Mouse (Mus musculus): Measurements from ENCODE around the gene 2810408A11Rik. TPM values are rescaled to one million over a fixed set of nuclear protein-coding genes. Genes with fewer than 3 reads are reported as not detected.
"Not testable (repeated sequence)": the region's sequence is repeated elsewhere in the genome, so short reads cannot be mapped to it uniquely, and the experiment has no call there.

The 2810408A11Rik gene
- total RNA-seq, 2 experiments from 2014 or later: 3.2 to 4.1 TPM

DNA sequence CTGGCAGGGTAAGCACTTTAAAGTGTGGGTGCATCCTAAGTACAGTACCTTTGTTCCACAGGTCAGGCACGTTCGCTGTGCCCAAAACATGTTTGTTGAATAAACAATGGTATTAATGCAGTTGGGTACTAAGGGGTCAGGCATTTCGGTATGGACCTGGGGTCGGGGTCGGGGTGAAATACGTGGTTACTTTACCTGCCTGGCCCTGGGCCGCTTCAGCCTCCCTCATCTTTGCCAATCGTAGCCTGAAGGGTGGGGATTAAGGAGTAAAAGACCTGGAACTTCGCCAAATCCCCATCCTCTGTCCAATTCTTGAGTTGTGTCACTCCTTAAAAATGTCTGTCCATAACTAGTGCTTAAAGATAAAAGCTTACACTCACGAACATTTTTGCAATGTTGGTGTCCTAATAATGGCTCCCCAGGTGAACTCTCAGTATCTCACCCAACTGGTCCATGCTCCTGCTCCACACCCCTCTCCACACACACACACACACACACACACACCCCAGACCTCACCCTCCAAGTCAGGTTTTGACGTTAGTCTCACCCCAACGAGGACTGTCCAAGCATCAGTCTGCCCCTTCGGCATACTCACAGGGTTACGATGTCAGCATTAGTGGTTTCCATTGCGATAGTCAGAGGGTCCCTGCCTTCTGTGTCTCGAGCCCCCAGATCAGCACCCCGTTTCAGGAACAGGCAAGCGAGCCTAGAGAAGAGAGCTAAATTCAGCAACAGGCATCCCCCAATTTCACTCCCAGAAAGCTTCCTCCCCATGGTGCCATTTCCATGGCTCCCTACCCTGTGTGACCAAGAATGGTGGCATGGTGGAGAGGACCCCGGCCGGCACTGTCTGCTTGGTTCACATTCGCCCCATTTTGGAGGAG lies 18.8 kb downstream of the 2810408A11Rik start:
- no peak for DNase-seq (ENCODE audit: low spot score in 2 of 2)

GRCm38 (mm10) chr11:69880853-69881603 lies 19.8 kb downstream of the 2810408A11Rik start, which contains the start of gene Kctd11:
Gene Kctd11, minus strand, starts transcription at chr11:69881406.
- DNase-seq (ENCODE audit: low spot score in 2 of 2): peak; percentile 82 to 86

DNA sequence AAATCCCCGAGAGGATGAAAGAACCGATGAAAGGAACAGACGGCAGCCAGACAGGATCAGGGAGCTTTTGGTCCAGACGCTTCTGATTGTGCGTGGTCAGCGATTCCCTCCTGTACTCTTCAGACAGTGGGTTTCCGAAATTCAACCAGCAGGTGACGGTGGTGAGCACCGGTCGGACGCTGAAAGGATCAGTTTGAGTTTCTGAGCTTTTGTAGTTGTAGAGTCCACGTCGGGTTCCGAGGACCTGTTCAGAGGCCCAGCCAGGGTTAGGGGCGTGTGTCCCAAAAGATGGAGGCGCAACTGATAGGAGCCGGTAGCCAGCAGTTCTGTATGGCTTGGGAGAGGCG lies 20.3 kb downstream of the 2810408A11Rik start:
- DNase-seq (ENCODE audit: low spot score in 2 of 2): peak in 1 of 2 experiments; percentile 69

GRCm38 (mm10) chr11:69879711-69880110 lies 21.1 kb downstream of the 2810408A11Rik start:
- no peak for DNase-seq (ENCODE audit: low spot score in 2 of 2)

DNA sequence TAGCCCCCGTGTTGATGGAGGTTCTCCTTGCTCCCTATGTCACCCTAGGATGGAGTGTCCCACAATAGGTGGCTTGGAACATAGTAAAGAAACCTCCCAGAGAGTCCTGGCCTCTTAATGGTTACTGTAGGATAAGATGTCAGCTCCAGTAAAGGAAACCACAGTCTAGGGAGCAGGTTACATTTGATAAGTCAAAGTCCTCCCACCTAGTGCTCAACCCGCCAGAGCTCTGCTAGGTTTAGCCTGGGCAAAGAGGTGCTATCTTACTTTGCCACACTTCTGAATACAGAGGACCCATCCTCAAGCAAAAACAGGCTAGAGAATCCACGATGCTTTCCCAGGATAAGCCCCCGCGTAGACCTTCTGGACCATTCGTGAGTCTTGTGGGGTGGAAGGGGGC lies 21.8 kb downstream of the 2810408A11Rik start:
- no peak for DNase-seq (ENCODE audit: low spot score in 2 of 2)

GRCm38 (mm10) chr11:69878399-69878798 lies 22.4 kb downstream of the 2810408A11Rik start:
- no peak for DNase-seq (ENCODE audit: low spot score in 2 of 2)

GRCm38 (mm10) chr11:69877878-69878277 lies 22.9 kb downstream of the 2810408A11Rik start, which contains the start of gene Tmem95:
Gene Tmem95, minus strand, starts transcription at chr11:69878018.
- no peak for DNase-seq (ENCODE audit: low spot score in 2 of 2)

DNA sequence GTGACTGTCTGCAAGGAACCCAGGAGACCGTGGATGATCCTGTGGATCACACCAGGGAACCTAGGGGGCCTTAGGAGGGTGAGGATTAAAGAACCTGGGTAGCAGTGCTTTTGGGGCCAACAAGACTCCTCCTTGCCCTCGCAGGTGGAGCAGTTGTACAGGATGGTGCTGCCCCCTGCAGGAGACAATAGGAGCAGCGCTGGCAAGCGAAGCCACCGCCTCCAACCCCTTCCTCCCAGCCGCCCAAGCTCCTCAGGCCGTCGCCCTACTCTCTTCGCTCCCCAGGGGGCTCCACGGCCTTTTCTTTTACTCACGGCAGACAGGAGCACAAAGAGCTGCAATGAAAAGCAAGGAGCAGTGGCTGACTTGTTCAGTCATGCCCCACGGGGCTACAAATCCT lies 23.9 kb downstream of the 2810408A11Rik start:
- DNase-seq (ENCODE audit: low spot score in 2 of 2): peak; percentile 74 to 87

GRCm38 (mm10) chr11:69876186-69876585 lies 24.6 kb downstream of the 2810408A11Rik start:
- DNase-seq (ENCODE audit: low spot score in 2 of 2): no peak

DNA sequence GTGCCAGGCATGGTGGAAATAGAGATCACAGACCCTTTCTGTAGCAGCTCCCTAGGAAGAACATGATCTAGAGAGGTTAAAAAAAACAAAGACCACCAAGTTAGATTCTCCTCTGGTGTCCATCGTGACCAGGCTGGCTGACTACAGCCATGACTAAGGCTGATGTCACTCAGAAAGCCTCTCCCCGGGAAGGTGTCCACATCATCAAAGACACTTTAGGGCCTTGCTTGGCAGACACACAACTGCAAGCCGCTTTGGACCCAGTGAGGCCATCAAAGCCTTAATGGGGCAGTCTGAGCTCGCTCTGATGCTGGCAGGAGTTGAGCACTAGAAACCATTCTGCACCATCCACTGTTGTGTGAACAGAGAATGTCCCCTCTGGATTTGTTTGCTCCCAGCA lies 28.3 kb downstream of the 2810408A11Rik start:
- DNase-seq (ENCODE audit: low spot score in 2 of 2): no peak

DNA sequence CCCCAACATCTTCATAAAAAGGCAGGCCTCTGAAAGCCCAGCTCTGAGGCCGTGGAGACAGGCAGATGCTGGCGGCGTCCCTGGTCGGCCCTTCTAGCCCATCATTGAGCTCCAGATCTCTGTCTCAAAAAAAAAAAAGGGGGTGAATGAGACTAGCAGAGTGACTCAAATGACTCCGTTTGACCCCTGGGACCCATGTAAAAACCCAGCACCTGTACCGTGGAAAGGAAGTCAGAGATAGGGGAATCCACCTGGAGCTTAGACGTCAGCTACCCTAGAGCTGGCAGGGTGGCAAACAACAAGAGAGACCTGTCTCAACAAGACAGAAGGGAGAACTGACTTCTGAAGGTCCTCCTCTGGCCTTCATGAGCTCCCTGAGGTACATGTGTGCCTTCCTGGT lies 29.0 kb downstream of the 2810408A11Rik start:
- no peak for DNase-seq (ENCODE audit: low spot score in 2 of 2)

- DNase-seq (ENCODE audit: low spot score in 2 of 2): no peak
Measured at GRCm38 (mm10) chr11:69870289-69871069, 30.3 kb downstream of the 2810408A11Rik start.

GRCm38 (mm10) chr11:69867335-69867734 lies 33.5 kb downstream of the 2810408A11Rik start:
- no peak for DNase-seq (ENCODE audit: low spot score in 2 of 2)

- no peak for DNase-seq (ENCODE audit: low spot score in 2 of 2)
Measured at GRCm38 (mm10) chr11:69865561-69865960, 35.2 kb downstream of the 2810408A11Rik start.

DNA sequence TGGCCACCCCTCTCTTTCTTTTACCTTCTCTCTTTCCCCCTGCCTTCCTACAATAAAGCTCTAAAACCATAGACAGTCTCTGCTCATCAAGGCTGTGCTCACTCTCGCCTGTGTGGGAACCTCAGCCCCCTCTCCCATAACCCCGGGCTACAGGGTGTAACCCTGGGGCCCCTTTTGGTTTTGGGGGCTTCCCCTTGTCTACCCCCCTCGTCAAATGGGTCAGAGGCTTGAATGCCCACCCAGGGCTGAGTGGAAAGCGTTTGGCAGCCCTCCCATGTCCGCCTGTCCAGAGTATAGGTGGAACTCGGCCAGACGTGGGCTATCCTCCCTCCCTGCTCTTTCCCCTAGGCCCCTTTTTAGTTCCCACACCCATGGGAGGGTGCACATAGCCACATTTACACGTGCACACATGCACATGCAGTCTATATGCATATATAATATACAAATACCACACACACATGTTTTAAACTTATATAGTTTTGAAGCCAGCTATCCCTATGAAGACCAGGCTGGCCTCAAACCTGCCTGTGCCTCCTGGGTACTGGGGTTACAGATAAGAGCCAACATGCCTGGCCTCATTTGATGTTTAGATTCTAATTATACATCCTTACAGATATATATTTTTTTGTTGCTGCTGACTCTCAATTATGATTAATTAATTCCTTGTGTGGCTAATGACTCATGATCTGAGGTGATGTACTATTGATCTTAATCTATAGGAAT lies 36.5 kb downstream of the 2810408A11Rik start:
- no peak for DNase-seq (ENCODE audit: low spot score in 2 of 2)

GRCm38 (mm10) chr11:69863729-69864128 lies 37.1 kb downstream of the 2810408A11Rik start:
- DNase-seq (ENCODE audit: low spot score in 2 of 2): not testable (repeated sequence)

DNA sequence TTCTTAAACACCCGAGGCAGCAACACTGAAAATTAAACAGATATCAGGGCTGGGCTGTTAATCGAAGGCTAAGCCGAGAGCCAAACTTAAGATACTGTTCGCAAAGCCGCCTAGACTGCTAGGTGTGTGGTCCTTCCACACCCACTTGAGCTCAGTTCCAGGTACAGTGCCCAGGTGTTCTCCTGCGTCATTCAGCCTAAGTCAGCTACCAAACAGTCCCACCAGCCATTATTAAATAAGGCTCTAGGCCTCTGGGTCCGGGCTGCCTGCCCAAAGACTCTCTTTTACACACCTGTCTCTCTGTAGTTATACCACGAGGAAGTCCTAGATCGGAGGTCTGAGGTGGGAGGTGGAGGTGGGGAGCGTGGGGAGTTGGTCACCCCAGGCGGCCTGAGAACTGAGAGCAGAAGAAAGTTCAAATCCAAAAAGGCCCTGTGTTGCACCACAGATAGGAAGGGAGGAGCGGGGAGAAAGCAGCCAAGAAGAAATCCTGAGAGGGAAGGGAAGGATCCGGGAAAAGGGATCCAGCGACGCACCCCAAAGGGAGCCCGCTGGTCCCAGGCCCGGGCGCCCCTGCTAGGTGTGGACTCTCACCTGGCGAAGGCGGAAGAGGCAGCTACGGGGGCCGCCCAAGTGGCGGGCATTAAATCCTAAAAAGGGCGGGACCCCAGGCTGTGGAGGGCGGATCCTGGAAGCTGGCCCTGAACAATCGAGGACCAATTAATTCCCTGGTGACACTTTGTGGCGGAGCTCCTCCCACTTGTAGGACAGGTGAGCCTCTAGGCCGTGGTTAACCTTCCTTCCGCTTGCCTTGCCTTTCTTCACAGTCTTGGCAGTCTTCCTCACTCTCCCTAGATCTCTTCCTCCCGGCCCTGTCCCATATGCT lies 42.4 kb downstream of the 2810408A11Rik start, which contains the start of gene Tnk1:
Gene Tnk1, minus strand, starts transcription at position 618 of the 886 bp plus-strand sequence.
- DNase-seq (ENCODE audit: low spot score in 2 of 2): no peak

DNA sequence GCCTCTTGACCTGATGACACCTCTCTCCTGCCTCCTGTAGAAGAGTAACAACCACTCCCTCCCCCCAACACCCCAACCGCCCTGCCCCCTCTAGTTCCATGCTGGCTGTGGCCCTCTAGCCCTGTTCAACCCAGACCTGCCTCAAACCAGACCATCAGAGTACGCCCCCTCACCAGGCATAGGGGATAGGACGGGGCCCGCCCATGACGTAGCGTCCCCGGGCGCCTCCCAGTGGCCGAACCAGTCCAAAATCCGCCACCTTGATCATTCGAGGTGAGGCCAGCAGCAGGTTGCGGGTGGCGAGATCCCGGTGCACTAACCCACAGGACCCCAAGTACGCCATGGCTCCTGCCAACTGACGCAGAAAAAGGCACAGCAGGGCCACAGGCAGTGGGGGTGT lies 45.4 kb downstream of the 2810408A11Rik start:
- no peak for DNase-seq (ENCODE audit: low spot score in 2 of 2)

- no peak for DNase-seq (ENCODE audit: low spot score in 2 of 2)
Measured at GRCm38 (mm10) chr11:69854680-69855079, 46.1 kb downstream of the 2810408A11Rik start.

All from gastrocnemius, postnatal 4 days (tissue).